Mouse (Mus musculus): Measurements from ENCODE around the gene Nsf.

- TF ChIP-seq POLR2A (IDR thresholded peaks at IDR 0.05; ENCODE audit: borderline replicate concordance, control insufficient read depth, low read depth, low read length), result no peak
- no peak for TF ChIP-seq CTCF (IDR thresholded peaks at IDR 0.05; ENCODE audit: control insufficient read depth, insufficient read depth, low read length)
These were observed 48.4 kb downstream of the Nsf start for GRCm38 (mm10) chr11:103905506-103905905.

Data from bone marrow, adult 2 months (tissue).